Comparison of ENCODE assay signal across 16 mouse cellular contexts in the genomic region with DNA sequence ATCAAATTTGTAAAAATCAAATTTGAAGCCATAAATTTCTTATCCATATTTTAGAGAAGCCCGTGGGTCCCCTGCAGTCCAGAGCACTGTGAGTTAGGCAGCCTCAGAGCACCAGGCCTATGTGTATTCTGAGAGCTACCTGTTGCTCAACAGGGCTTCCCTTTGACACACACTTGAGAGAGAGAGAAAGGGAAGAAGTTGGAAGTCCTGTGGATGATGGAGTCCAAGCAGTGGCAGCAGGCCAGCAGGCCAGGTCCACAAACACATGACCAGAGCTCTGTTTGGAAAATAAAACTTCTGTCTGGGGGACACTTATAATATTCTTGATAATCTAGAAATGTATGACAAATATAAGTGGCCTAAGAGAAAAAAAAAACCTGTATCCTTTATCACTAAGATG. TPM values are rescaled to one million over a fixed set of nuclear protein-coding genes. Genes with fewer than 3 reads are reported as not detected.
"Had no signal": no experiment of that assay in that cellular context is flagged by ENCODE, and none has a peak within 500 bp of the region (broad histone marks: within the 10 kb centered on the region; RNA-seq: fewer than 3 reads in every experiment).

No protein-coding gene starts in this region.

- H3K27ac ChIP-seq: kidney, embryonic 15.5 days; left cerebral cortex, adult 2 months; liver, embryonic 13.5 days had no signal

- H3K4me3 ChIP-seq: kidney, embryonic 15.5 days; left cerebral cortex, adult 2 months; liver, embryonic 13.5 days had no signal

- H3K9ac ChIP-seq: kidney, embryonic 15.5 days; liver, embryonic 13.5 days; liver, postnatal 0 days; lung, embryonic 14.5 days had no signal

- H3K4me1 ChIP-seq: kidney, embryonic 15.5 days had no signal

- DNase-seq: kidney, adult 8-10 months; kidney, postnatal 10 days; kidney, postnatal 36 days; layer of hippocampus, postnatal 36 days; liver, embryonic 13.5 days; liver, postnatal 0 days; lung, embryonic 14.5 days; lung, postnatal 4 days; midbrain, embryonic 14.5 days; thymus, adult 18-20 months; thymus, postnatal 36 days had no signal

- ATAC-seq: liver, postnatal 0 days; lung, postnatal 0 days had no signal

- H3K27me3 ChIP-seq: kidney, embryonic 15.5 days; liver, embryonic 13.5 days had no signal

- H3K9me3 ChIP-seq: kidney, embryonic 15.5 days; liver, embryonic 13.5 days had no signal

RNA-seq across cellular contexts. Expression of a gene that starts 46.4 kb away (rescaled TPM):
- total RNA-seq: left cerebral cortex, postnatal 10 days; midbrain, postnatal 0 days had no signal
- polyA plus RNA-seq: midbrain, postnatal 0 days had no signal
